Mouse (Mus musculus) inflammation-experienced regulatory T-cells, adult 6 months (primary cell): Measurements from ENCODE around the gene Lrrc63. TPM values are rescaled to one million over a fixed set of nuclear protein-coding genes. Genes with fewer than 3 reads are reported as not detected.

Experiments
- ATAC-seq: one replicate; pipeline ENCODE4 v1.8.0; 2017
- polyA plus RNA-seq, 3 experiments: library from polyadenylated mRNA; unstranded; fragments of 100-300 nt; shearing (Covaris generic); gene quantifications; one replicate each; pipeline ENCODE4 v1.2.1; 2017

Lrrc63 gene
- polyA plus RNA-seq, 3 experiments from 2014 or later, result not detected

DNA sequence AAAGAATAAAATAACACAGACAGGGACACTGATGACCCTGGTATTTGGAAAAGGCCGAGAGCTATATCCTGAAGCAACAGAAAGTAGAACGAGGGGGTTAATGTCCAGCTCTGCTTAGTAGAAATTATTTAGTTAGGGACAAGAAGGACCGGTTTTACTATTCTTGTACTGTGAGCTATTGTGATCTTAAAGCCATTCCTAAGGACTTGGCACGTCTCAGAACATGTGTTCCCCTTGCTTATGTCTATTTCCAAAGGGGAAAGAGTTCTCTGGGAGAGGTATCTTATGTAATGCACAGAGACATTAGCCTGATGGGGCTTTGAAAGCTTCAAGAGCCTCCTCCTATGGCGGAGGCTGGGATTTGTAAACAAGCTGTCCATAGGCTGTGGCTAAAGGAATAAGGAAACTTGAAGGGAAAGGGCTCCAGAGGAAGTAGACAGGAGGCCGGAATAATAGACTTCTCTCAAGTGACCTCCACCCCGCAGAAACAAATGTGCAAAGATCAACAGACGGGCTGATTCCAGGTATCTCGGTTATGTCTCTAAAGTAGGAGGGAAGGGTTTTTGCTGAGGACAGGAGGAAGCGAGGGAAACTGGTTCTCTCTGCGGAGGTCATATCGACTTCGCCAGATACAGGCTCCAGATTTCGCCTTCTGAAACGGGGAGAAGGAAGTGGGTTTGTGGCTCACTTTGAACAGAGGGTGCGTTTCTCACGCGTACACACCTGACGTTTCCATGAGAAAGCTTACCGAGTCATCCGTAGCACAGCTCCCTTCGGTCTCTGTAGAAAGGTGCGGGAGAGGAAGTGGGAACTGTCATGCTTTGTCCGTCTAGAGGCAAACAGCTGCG lies 5.7 kb upstream of the Lrrc63 start:
- peak; percentile 67 for ATAC-seq

DNA sequence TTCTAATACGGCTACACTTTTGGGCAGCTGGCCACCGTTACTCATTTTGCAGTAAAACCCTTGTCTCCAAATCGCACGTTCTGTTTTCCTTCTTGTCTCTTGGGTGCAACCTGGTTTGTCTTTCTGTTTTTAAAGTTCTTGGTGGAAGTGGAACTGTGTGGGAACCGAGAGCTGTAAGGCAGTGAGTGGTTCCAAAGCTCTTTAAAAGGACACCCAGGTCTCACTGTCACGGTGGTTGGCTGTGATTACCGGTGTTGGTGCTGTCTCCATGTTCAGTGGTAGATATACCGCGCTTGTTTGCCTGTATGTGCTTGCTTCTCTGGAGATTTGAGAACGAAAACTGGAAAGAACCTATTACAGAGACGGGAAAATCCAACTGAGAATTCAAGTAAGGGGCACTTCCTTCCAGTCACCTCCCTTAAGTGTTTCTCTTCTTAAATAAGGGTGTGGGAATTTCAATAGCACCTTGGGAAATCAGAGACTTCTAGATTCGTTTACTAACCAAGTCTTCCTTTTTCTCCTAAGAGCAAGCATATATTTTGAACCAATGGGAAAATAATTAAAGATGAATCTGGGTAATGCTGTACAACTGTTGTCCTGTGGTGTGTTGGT lies 749 bp upstream of the Lrrc63 start:
- peak; percentile 39 for ATAC-seq

DNA sequence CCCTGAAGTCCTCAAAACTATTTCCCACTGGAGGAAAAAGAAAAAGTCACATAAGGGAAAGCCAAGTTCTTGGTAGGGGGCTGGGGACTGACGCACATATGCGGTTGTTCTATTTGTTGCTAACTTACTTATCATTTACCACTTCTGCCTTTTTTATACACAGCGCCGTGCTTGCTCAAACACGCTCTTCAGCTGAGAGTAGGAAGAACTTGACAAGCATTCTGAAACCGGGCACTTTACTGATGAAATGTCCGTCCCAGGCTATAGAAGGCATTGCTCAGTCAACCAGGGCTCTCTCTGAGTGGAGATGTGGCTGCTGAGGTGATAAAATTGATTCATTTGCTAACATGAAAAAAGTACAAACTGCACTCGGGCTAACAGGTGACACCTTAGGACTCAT lies 9.0 kb downstream of the Lrrc63 start:
- ATAC-seq, result no peak

DNA sequence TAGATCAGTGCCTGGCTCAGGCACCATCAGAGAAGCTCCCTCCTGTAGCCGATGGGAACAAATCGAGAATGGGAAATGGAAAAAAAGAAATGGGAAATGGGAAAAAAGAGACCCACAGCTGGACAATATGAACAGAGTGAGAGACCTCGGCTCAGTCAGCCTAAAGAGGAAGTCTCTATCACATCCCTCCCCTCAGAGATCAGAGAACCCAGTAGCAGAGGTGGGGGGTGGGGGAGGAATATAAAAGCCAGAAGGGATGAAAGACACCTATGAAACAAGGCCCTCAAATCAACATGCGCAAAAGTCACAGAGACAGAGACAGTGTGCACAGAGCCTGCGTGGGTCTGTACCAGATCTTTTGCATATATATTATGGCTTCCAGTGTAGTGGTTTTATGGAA lies 27.7 kb downstream of the Lrrc63 start:
- no peak for ATAC-seq

DNA sequence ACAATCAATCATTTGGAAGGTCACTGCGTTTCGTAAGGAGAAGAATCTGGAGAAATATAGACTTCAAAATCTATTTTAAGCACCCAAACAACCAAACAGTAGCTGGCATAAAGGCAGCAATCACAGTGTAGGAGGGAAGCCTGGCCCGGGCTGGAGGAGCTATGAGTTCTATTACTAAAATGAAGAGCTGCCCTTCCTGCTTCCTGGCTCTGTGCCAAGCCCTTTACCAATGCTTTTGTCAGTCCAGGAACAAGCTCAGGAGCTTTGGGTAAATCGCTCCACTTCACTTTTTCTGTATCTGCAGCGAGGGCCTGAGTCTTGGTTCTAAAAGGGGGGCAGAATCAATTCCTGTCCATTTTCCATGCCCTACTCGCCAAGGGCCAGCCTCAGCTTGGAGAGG lies 52.7 kb downstream of the Lrrc63 start:
- ATAC-seq, result no peak

DNA sequence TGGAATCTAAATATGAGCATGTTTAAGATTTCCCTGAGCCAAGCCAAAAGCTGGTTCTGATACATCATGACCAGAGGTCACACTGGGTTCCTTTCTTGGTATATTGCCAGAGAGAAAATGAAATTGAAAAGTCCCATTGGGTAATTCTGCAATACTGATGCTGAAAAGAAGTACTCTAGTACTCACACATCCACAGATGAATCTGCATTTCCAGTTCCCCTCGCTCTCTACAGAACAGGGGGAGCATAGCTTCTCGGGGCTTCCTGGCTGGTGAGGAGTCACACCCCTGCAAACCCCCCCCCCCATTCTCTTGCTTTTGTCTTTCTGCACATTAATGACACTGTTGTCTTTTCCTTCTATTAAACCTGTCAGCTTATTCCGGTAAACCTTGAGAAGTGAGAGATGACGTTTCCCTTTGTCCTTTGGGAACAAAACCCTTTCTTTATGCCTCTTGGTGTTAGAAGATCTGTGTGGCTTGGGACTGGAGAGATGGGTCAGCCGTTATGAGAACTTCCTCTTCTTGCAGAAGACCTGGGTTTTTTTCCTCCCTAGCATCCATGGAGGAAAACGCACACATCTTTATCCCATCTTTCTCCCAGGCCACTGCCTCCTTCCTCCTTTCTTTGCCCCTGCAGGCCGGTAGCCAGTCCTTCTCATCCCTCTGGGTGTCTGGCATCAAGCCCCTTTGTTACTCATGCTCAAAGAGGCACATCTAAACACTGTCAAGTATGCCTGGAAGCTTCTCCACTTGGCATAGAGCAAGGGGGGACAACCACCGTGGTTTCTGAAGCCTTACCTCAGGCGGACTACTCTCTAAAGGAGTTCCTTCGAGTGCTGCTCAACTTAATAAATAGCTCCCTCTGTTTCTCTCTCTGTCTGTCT lies 55.1 kb downstream of the Lrrc63 start:
- no peak for ATAC-seq

DNA sequence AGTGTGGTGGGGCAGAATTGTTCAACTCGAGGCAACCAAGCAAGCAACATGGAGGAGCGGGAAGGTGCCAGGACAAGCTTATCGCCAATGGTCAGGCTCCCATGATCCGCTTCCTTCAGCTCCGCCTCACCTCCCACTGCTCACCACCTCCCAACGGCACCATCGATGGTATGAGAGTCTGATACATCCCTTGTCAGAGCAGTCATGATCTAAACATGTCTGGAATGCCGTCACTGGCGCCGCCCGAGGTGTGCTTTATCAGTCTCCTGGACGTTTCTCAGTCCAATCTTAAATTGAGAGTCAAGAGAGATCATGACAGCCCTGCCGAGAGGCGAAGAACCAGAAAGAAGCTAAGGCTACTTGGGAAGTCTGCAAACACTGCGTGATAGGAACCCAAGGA lies 59.6 kb downstream of the Lrrc63 start:
- ATAC-seq, result no peak

DNA sequence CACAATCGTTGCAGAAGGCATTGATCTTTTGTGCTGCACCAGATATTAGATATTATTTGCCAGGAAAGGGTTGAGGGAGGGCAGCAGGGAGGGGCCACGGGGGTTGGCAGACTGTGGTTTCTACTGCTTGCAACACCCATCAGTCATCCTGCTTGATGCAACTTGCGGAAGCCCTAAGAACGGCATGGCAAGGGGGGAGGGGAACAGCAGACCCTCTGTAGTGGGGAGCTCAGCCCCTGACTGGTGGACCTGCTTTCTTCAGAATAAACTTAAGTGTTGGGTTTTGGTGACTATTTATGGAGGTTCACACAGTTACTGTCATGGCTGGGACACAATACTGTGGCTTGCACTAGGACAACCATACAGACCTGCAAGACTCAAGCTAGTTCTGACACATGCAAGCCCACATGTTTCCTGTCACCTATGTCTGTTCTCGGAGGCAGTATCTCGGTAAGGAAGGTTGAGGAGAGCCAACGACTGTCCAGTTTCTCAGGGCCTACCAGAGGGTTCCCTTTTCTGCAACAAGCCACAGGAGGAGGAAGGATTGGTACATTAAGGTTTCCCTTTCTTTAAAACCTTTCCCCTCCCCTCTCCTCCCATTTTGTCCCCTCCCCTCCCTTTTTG lies 61.2 kb downstream of the Lrrc63 start:
- peak; percentile 75 for ATAC-seq

DNA sequence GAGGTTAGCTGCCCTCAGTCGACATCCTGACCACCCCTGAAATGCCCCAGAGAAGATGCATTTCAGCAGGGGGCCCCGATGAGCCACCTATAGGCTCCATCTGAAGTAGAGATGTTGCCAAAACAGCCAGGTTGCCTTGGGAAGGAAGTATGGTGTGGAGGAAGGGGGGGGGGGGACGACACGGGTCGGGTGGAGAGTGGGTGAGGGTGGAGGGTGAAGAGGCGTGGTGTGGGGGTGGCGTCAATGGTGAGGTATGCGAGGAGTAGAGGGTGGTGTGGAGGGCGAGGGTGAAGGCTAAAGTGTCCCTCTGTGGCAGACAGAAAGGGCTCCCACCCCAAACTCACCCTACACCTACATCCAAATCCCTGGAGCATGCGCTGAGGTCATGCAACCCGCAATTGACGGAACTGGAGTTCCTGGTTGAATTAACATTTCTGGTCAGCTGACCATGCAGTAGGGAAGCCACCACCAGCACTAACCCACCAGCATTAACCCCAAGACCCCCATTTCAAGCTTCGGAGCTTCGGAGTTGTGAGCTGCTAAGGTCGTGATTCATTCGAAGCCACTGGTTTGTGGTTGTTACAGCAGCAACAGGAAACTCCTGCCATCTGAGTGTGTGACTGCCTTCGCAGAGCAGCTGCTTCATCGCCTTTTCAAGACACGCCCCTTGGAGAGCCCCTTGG lies 62.1 kb downstream of the Lrrc63 start:
- peak; percentile 81 for ATAC-seq

DNA sequence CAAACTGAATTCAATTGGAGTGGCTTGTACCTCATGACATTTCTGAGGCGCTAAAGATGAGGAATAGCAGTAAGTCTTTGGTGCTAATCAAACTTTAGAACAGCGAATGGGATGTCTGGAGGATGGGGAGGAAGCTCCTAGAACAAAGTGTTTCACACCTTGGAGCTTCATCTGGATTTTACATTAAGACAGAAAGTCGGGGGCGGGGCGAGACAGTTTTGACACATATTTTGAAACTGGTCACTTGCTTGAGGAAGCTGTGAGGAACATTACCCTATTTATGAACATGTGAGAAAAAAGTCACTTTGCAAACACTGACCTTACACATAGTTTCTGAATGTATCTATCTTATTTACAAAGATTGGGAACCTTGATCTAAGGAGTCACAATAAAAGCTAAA lies 65.5 kb downstream of the Lrrc63 start:
- no peak for ATAC-seq

DNA sequence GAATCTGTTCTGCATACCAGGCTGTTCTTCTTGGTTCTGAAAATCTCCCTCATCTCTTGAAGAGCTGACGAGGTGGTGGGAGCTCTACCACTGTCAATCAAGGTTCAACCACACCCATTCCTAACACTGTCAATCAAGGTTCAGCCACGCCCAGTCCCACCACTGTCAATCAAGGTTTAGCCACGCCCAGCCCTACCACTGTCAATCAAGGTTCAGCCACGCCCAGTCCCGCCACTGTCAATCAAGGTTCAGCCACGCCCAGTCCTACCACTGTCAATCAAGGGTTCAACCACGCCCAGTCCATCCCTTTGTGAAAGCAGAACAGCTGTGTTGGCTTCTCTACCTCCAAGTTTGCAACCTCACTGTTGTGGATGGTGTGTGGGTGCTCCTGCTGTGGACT lies 66.2 kb downstream of the Lrrc63 start:
- no peak for ATAC-seq

DNA sequence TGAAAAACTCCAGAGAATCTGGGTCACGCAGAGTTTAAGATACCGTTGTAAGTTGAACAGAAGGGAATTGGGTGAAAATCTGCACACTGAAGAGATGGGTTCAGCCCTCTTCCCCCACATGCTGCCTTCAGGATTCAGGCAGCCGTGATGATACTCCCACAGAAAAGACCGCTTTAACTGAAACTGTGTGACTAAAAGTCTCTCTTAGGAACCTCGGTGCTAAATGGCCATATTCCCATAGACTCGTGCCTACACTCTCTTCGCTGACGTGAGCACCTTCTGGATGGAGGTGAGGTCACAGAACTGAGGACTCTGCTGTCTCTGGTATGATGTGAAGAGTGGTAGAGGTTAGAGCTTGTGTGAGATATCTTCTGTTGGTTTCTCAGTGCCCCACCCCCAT lies 66.7 kb downstream of the Lrrc63 start:
- no peak for ATAC-seq

DNA sequence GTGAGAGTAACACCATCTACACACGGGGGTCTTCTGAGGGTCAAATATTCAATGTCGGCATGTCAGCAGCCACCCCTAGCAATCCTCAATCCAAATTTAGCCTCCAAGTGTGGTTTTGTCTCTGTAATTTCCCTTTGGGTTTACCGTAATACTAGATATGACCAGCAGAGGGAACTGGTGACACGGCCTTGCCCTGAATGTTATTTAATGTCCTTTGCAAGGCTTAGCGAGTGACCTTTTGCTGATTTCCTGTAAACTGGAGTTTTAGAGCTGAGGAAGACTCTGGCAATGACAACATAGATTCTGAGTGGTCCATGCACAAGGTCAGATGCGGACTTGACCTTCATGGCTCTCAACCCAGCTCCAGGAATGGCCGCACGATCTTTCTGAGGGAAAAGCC lies 70.1 kb downstream of the Lrrc63 start:
- ATAC-seq, result peak; percentile 81

DNA sequence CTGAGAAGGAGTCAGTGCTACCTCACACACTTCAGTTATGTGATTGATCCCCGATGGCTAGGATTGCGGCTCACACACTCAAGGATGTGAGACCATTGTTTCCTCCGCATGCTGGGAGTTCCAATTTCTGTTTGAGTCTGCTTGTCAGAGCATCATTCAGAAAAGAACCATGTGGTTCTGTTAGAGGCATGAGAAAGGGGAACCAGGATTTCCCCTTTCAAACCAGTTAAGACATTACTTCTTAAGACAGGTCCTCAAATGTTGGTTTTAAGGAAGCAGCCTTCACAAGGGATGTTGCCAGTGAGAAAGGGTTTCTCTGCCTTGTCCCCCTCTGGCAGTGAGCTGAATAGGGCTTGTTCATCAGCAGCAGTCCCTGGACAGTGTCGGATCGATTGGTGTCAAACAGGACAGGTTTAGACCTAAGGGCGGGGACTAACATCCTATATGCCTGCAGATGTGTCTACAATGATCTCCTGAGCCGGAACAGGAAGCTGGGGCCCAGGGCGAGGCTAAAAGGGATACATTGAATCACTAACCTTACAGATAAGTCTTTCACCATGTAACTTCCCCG lies 73.7 kb downstream of the Lrrc63 start:
- peak; percentile 62 for ATAC-seq

DNA sequence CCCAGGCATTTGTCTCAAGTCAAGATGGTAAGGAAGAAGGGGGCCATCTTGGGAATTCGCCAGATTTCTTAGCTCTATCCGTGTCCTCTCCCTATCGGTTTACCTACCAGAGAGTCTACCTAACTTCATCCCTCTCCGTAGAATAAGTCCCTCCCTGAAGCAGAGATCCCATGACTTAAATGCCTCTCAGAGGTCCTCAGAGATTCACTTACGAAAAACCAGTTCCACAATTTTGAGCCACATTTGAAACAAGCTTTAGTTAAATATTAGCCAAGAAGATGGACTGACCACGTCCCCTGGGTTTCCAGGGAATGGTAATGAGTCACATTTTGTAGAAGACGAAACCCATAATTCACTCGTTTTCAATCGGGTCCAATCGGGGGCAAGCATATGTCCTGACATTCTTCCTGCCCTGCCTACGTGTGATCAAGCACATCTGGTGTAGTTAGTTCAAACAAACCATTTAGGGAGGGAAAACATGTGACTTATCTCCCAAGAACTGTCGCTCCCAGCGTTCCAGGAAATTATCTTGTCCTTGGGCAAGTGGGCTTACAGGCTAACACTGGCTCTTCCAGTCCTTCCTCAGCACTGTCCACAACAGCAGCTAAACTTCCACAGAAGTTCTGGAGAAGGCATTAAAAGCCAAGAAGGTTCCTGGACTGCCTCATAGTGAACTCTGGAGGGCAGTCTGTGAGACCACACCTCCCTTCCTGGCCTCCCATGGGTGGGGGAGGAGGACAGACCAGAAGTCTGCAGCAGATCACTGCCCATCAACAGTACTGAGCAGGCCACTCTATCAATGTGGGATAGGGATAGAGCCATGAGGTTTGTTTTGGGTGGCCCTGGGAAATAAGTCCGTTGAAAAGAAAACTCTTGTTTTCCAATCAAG lies 76.0 kb downstream of the Lrrc63 start:
- ATAC-seq, result no peak

DNA sequence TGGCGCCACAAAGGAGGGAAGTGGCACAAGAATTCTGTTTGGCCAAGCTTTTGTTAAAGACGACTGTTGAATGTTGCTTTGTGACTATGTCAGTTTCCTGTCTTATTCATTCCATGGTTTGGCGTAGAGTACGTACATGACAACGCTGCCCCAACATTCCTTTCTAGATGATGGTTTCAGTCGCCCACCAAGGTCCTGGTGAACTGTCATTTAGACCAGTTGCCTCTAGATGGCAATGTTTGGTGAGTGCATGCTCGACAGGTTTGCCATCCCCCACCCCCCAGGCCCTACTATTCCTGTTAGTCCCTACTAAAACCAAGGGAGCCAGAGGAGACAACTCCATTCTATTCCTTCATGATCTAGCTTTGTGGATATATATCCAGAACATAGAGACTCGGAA lies 78.2 kb downstream of the Lrrc63 start:
- ATAC-seq, result no peak

DNA sequence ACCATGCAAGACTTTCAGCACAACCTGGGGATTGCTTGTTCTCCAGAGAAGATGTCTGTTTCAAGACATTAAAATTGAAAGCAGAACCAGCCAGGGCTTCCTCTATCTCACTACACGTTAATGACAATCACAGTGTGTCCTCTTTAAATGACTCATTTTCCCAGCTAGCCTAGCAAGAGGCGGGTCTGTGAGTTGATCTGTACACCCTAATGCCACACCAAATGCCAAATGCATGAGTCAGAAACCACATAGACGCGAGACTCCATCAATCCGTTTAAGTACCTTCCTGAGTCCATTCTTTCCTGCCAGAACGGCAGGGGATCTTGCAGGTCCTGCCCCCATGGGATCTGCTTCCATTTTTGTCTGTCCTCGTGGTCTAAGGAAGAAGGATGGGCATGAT lies 85.5 kb downstream of the Lrrc63 start:
- ATAC-seq, result peak; percentile 52

DNA sequence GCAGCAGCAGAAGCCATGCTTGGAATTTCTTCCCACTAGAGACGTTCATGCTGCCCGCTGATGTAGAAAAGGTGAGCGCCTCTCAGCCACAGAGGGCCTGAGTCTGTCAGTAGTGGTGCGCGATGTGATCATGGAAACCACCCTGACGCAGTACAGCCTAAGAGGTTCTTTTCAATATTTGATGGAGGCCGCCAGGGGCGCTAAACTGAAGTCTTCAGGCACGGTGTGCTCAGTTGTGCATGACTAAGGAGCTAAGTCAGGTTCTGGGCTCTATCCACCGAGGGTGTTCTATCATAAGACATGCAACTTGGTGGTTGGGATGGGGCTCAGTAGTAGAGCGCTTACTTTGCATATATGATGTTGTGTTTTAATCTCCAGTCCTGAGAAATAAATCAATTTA lies 95.2 kb downstream of the Lrrc63 start:
- ATAC-seq, result no peak
